Mouse (Mus musculus): ENCODE data around the gene Shcbp1l. TPM values are rescaled to one million over a fixed set of nuclear protein-coding genes. Genes with fewer than 3 reads are reported as not detected.
A peak's percentile ranks its signal among the peaks of the same experiment; 100 is the strongest.
"Not testable (repeated sequence)": the region's sequence is repeated elsewhere in the genome, so short reads cannot be mapped to it uniquely, and the experiment has no call there.

The Shcbp1l gene
- polyA plus RNA-seq, 1 experiment, result not detected

- Histone ChIP-seq H3K4me2 (ENCODE audit: low read depth) (no peak overlapping the region), H3ac (ENCODE audit: control insufficient read depth, insufficient read length) (no peak overlapping the region), H3K36me3 (ENCODE audit: control insufficient read depth, insufficient read depth) (peaks cover 72% of the 10 kb centered on the region), H3K79me2 (ENCODE audit: control insufficient read depth, insufficient read depth) (peaks cover 77% of the 10 kb centered on the region), H3K4me3 (no peak overlapping the region), H3K27me3 (ENCODE audit: control insufficient read depth, insufficient read depth, insufficient read length) (no peaks in the 10 kb centered on the region)
- TF ChIP-seq USF1 (IDR thresholded peaks at IDR 0.05; ENCODE audit: low read depth) (no peak), TCF3 (IDR thresholded peaks at IDR 0.05; ENCODE audit: insufficient read length, low read depth) (no peak), TCF12 (IDR thresholded peaks at IDR 0.05; ENCODE audit: insufficient read depth, poor library complexity, severe bottlenecking) (no peak), MAX (IDR thresholded peaks at IDR 0.05; ENCODE audit: low read depth) (no peak), POLR2A (IDR thresholded peaks at IDR 0.05; ENCODE audit: insufficient read length, low read depth) (no peak), MYOG (IDR thresholded peaks at IDR 0.05; ENCODE audit: control insufficient read depth in 1 of 3, insufficient read depth in 1 of 3, insufficient read length in 2 of 3, low read depth in 2 of 3) (no peak), CEBPB (IDR thresholded peaks at IDR 0.05; ENCODE audit: insufficient read depth, poor library complexity, severe bottlenecking) (no peak), SRF (IDR thresholded peaks at IDR 0.05; ENCODE audit: control insufficient read depth, insufficient read length, low read depth) (no peak), E2F4 (IDR thresholded peaks at IDR 0.05; ENCODE audit: insufficient read depth) (no peak), MYOD1 (IDR thresholded peaks at IDR 0.05; ENCODE audit: control insufficient read depth in 1 of 3, insufficient read length in 2 of 3, low read depth in 2 of 3) (no peak), POLR2AphosphoS2 (IDR thresholded peaks at IDR 0.05; ENCODE audit: insufficient read length, low read depth) (no peak), REST (IDR thresholded peaks at IDR 0.05; ENCODE audit: insufficient read depth, insufficient read length) (no peak)
Measured at GRCm38 (mm10) chr1:153479296-153479695, 54.3 kb downstream of the Shcbp1l start.

- TF ChIP-seq TCF12 (IDR thresholded peaks at IDR 0.05; ENCODE audit: insufficient read depth, poor library complexity, severe bottlenecking) (no peak), USF1 (IDR thresholded peaks at IDR 0.05; ENCODE audit: low read depth) (no peak), SRF (IDR thresholded peaks at IDR 0.05; ENCODE audit: control insufficient read depth, insufficient read length, low read depth) (no peak), REST (IDR thresholded peaks at IDR 0.05; ENCODE audit: insufficient read depth, insufficient read length) (no peak), POLR2A (IDR thresholded peaks at IDR 0.05; ENCODE audit: insufficient read length, low read depth) (no peak), MAX (IDR thresholded peaks at IDR 0.05; ENCODE audit: low read depth) (no peak), TCF3 (IDR thresholded peaks at IDR 0.05; ENCODE audit: insufficient read length, low read depth) (no peak), MYOG (IDR thresholded peaks at IDR 0.05; ENCODE audit: control insufficient read depth in 1 of 3, insufficient read depth in 1 of 3, insufficient read length in 2 of 3, low read depth in 2 of 3) (no peak), E2F4 (IDR thresholded peaks at IDR 0.05; ENCODE audit: insufficient read depth) (no peak), CEBPB (IDR thresholded peaks at IDR 0.05; ENCODE audit: insufficient read depth, poor library complexity, severe bottlenecking) (no peak), MYOD1 (IDR thresholded peaks at IDR 0.05; ENCODE audit: control insufficient read depth in 1 of 3, insufficient read length in 2 of 3, low read depth in 2 of 3) (no peak), POLR2AphosphoS2 (IDR thresholded peaks at IDR 0.05; ENCODE audit: insufficient read length, low read depth) (no peak)
- Histone ChIP-seq H3K27me3 (ENCODE audit: control insufficient read depth, insufficient read depth, insufficient read length) (no peaks in the 10 kb centered on the region), H3K4me2 (ENCODE audit: low read depth) (no peak overlapping the region)
Measured at GRCm38 (mm10) chr1:153480386-153481024, 55.5 kb downstream of the Shcbp1l start.

GRCm38 (mm10) chr1:153481025-153481412 lies 56.1 kb downstream of the Shcbp1l start:
- H3K4me2 ChIP-seq (ENCODE audit: low read depth), result no peak overlapping the region
- TF ChIP-seq USF1 (IDR thresholded peaks at IDR 0.05; ENCODE audit: low read depth), result no peak
- no peak for TF ChIP-seq TCF12 (IDR thresholded peaks at IDR 0.05; ENCODE audit: insufficient read depth, poor library complexity, severe bottlenecking)
- TF ChIP-seq MAX (IDR thresholded peaks at IDR 0.05; ENCODE audit: low read depth), result no peak
- no peak for TF ChIP-seq POLR2AphosphoS2 (IDR thresholded peaks at IDR 0.05; ENCODE audit: insufficient read length, low read depth)
- no peak for TF ChIP-seq MYOD1 (IDR thresholded peaks at IDR 0.05; ENCODE audit: control insufficient read depth in 1 of 3, insufficient read length in 2 of 3, low read depth in 2 of 3)
- no peak for TF ChIP-seq E2F4 (IDR thresholded peaks at IDR 0.05; ENCODE audit: insufficient read depth)
- no peak for TF ChIP-seq REST (IDR thresholded peaks at IDR 0.05; ENCODE audit: insufficient read depth, insufficient read length)
- TF ChIP-seq TCF3 (IDR thresholded peaks at IDR 0.05; ENCODE audit: insufficient read length, low read depth), result no peak
- TF ChIP-seq MYOG (IDR thresholded peaks at IDR 0.05; ENCODE audit: control insufficient read depth in 1 of 3, insufficient read depth in 1 of 3, insufficient read length in 2 of 3, low read depth in 2 of 3), result no peak
- TF ChIP-seq CEBPB (IDR thresholded peaks at IDR 0.05; ENCODE audit: insufficient read depth, poor library complexity, severe bottlenecking), result no peak
- no peak for TF ChIP-seq POLR2A (IDR thresholded peaks at IDR 0.05; ENCODE audit: insufficient read length, low read depth)
- no peak for TF ChIP-seq SRF (IDR thresholded peaks at IDR 0.05; ENCODE audit: control insufficient read depth, insufficient read length, low read depth)
- H3K36me3 ChIP-seq (ENCODE audit: control insufficient read depth, insufficient read depth), result peaks cover 56% of the 10 kb centered on the region
- no peak overlapping the region for H3ac ChIP-seq (ENCODE audit: control insufficient read depth, insufficient read length)
- H3K27me3 ChIP-seq (ENCODE audit: control insufficient read depth, insufficient read depth, insufficient read length), result no peaks in the 10 kb centered on the region
- H3K79me2 ChIP-seq (ENCODE audit: control insufficient read depth, insufficient read depth), result peaks cover 94% of the 10 kb centered on the region
- H3K4me3 ChIP-seq, result no peak overlapping the region

More at GRCm38 (mm10) chr1:153480386-153481024, 55.5 kb downstream of the Shcbp1l start:
- Histone ChIP-seq H3K79me2 (ENCODE audit: control insufficient read depth, insufficient read depth) (peaks cover 89% of the 10 kb centered on the region), H3K36me3 (ENCODE audit: control insufficient read depth, insufficient read depth) (peaks cover 61% of the 10 kb centered on the region), H3ac (ENCODE audit: control insufficient read depth, insufficient read length) (no peak overlapping the region), H3K4me3 (no peak overlapping the region)

- H3K79me2 ChIP-seq (ENCODE audit: control insufficient read depth, insufficient read depth), result peaks cover 72% of the 10 kb centered on the region
- H3K4me2 ChIP-seq (ENCODE audit: low read depth), result peak overlapping the region; percentile 77
- H3ac ChIP-seq (ENCODE audit: control insufficient read depth, insufficient read length), result no peak overlapping the region
- H3K36me3 ChIP-seq (ENCODE audit: control insufficient read depth, insufficient read depth), result peaks cover 21% of the 10 kb centered on the region
- peak overlapping the region; percentile 92 for H3K4me3 ChIP-seq
- H3K27me3 ChIP-seq (ENCODE audit: control insufficient read depth, insufficient read depth, insufficient read length), result no peaks in the 10 kb centered on the region
- TF ChIP-seq MYOG (IDR thresholded peaks at IDR 0.05; ENCODE audit: control insufficient read depth in 1 of 3, insufficient read depth in 1 of 3, insufficient read length in 2 of 3, low read depth in 2 of 3) (no peak), CEBPB (IDR thresholded peaks at IDR 0.05; ENCODE audit: insufficient read depth, poor library complexity, severe bottlenecking) (no peak), E2F4 (IDR thresholded peaks at IDR 0.05; ENCODE audit: insufficient read depth) (no peak), SRF (IDR thresholded peaks at IDR 0.05; ENCODE audit: control insufficient read depth, insufficient read length, low read depth) (no peak), MAX (IDR thresholded peaks at IDR 0.05; ENCODE audit: low read depth) (no peak), REST (IDR thresholded peaks at IDR 0.05; ENCODE audit: insufficient read depth, insufficient read length) (no peak), TCF3 (IDR thresholded peaks at IDR 0.05; ENCODE audit: insufficient read length, low read depth) (no peak), POLR2A (IDR thresholded peaks at IDR 0.05; ENCODE audit: insufficient read length, low read depth) (no peak), TCF12 (IDR thresholded peaks at IDR 0.05; ENCODE audit: insufficient read depth, poor library complexity, severe bottlenecking) (no peak), MYOD1 (IDR thresholded peaks at IDR 0.05; ENCODE audit: control insufficient read depth in 1 of 3, insufficient read length in 2 of 3, low read depth in 2 of 3) (no peak), USF1 (IDR thresholded peaks at IDR 0.05; ENCODE audit: low read depth) (no peak), POLR2AphosphoS2 (IDR thresholded peaks at IDR 0.05; ENCODE audit: insufficient read length, low read depth) (no peak)
Measured at GRCm38 (mm10) chr1:153485201-153485796, 60.3 kb downstream of the Shcbp1l start.

- Histone ChIP-seq H3ac (ENCODE audit: control insufficient read depth, insufficient read length) (peak overlapping the region; percentile 82), H3K4me3 (peak overlapping the region; percentile 92), H3K79me2 (ENCODE audit: control insufficient read depth, insufficient read depth) (peaks cover 64% of the 10 kb centered on the region), H3K36me3 (ENCODE audit: control insufficient read depth, insufficient read depth) (peaks cover 14% of the 10 kb centered on the region), H3K4me2 (ENCODE audit: low read depth) (peak overlapping the region; percentile 77)
- not testable (repeated sequence) for H3K27me3 ChIP-seq (ENCODE audit: control insufficient read depth, insufficient read depth, insufficient read length)
Measured at GRCm38 (mm10) chr1:153486120-153486519, 61.2 kb downstream of the Shcbp1l start.
